8 mouse cellular contexts compared by ENCODE assay signal in the genomic region with DNA sequence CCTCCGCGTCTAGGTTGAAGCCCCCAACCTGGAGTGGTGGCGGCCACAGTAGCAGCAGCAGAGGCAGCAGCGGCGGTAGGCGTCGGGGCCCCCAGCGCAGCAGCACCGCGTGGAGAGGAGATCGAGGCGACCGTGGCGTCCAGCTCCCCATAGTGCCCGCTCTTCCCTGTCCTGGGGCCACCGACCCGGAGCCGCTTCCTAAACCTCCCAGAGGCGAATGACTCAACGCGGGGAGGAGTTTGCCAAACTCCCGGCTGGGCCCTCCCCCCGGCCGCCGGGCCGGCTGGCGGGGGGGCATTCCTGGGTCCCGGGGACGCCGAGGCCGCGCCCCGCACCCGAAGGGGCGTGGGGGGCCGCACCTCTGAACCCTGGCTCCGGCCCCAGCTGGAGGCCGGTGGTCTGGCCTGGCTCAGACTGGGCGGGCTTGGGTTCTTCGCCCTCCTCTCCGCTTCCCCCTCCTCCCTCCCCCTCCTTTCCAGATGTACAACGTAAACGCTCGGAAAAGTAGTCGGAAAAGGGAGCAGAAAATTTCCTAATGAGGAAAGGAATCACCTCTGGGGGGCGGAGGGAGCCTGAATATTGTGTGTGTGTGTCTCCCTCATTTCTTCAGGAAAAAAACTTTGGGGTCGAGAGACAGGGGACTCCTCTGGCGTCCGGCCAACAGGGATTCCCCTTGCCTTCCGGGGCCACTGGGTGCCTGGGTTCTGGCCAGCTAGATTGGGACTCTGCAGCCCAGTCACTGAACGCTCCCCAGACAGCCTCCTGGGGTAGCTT. TPM values are rescaled to one million over a fixed set of nuclear protein-coding genes. Genes with fewer than 3 reads are reported as not detected.
DNase-seq lines count a peak whose midpoint lies in the region; ATAC-seq lines count a peak whose summit lies in the region.

A gene (minus strand): TSS at position 388 of the 774 bp plus-strand sequence.

- ATAC-seq in forebrain, embryonic 12.5 days (ENCODE audit: low FRiP score): peak; percentile 73
- ATAC-seq in stomach, embryonic 15.5 days (ENCODE audit: insufficient read depth, low FRiP score, low read depth): peak; percentile 69

- H3K4me1 ChIP-seq in forebrain, embryonic 12.5 days: peaks cover 30% of the 10 kb centered on the region
- H3K4me1 ChIP-seq in limb, embryonic 10.5 days: peaks cover 52% of the 10 kb centered on the region
- peaks cover 44% of the 10 kb centered on the region for H3K4me1 ChIP-seq in midbrain, embryonic 10.5 days
- peaks cover 28% of the 10 kb centered on the region for H3K4me1 ChIP-seq in stomach, embryonic 15.5 days

- peak within 1 kb of the TSS; percentile 63 for H3K4me3 ChIP-seq in forebrain, embryonic 12.5 days (replicated peaks)
- H3K4me3 ChIP-seq in limb, embryonic 10.5 days: peak within 1 kb of the TSS; percentile 97
- H3K4me3 ChIP-seq in midbrain, embryonic 10.5 days: peak within 1 kb of the TSS; percentile 68
- peak within 1 kb of the TSS; percentile 89 for H3K4me3 ChIP-seq in stomach, embryonic 15.5 days (replicated peaks)

- H3K27me3 ChIP-seq in forebrain, embryonic 12.5 days: peaks cover 17% of the 10 kb centered on the region; the same call in 1 of the 2 replicates
- H3K27me3 ChIP-seq in limb, embryonic 10.5 days (ENCODE audit: low read depth, poor library complexity, severe bottlenecking): no peaks in the 10 kb centered on the region
- no peaks in the 10 kb centered on the region for H3K27me3 ChIP-seq in midbrain, embryonic 10.5 days (ENCODE audit: low read depth, poor library complexity, severe bottlenecking)
- H3K27me3 ChIP-seq in stomach, embryonic 15.5 days (replicated peaks): no peaks in the 10 kb centered on the region

- no peaks in the 10 kb centered on the region for H3K36me3 ChIP-seq in forebrain, embryonic 12.5 days (replicated peaks)
- H3K36me3 ChIP-seq in limb, embryonic 10.5 days: peaks cover 3% of the 10 kb centered on the region
- H3K36me3 ChIP-seq in midbrain, embryonic 10.5 days: no peaks in the 10 kb centered on the region
- no peaks in the 10 kb centered on the region for H3K36me3 ChIP-seq in stomach, embryonic 15.5 days

- peak within 1 kb of the TSS; percentile 96 for H3K4me2 ChIP-seq in forebrain, embryonic 12.5 days
- H3K4me2 ChIP-seq in stomach, embryonic 15.5 days: peak within 1 kb of the TSS; percentile 89

- no peaks in the 10 kb centered on the region for H3K9me3 ChIP-seq in forebrain, embryonic 12.5 days
- no peaks in the 10 kb centered on the region for H3K9me3 ChIP-seq in limb, embryonic 10.5 days (replicated peaks)
- no peaks in the 10 kb centered on the region for H3K9me3 ChIP-seq in midbrain, embryonic 10.5 days (replicated peaks)
- no peaks in the 10 kb centered on the region for H3K9me3 ChIP-seq in stomach, embryonic 15.5 days

- under 1% methylated on average over 50 of the region's 51 CpGs for WGBS in forebrain, embryonic 12.5 days
- under 1% methylated on average over 51 of the region's 51 CpGs for WGBS in limb, embryonic 10.5 days
- under 1% methylated on average over 51 of the region's 51 CpGs for WGBS in midbrain, embryonic 10.5 days
- 1% methylated on average over 50 of the region's 51 CpGs for WGBS in stomach, embryonic 15.5 days

- intact Hi-C loops in heart, postnatal 25 days (cut with DNase I): no loop called here
- intact Hi-C loops in left cerebral cortex, postnatal 36 days (cut with DNase I): no loop called here

- DNase-seq in 3T3-L1 (ENCODE audit: low read depth, low spot score) (peak; percentile 89), R1 (ENCODE audit: low read depth, low spot score) (peak; percentile 84)
- DNase-seq in heart, postnatal 25 days (ENCODE audit: low spot score): peak; percentile 82
- peak; percentile 69 for DNase-seq in limb, embryonic 10.5 days (ENCODE audit: low spot score)
- peak; percentile 72 for DNase-seq in midbrain, embryonic 10.5 days (ENCODE audit: low spot score)
- no peak for DNase-seq in left cerebral cortex, postnatal 36 days (ENCODE audit: low spot score in 2 of 2)

- H3K9ac ChIP-seq in forebrain, embryonic 12.5 days: peak within 1 kb of the TSS; percentile 74
- peak within 1 kb of the TSS; percentile 88 for H3K9ac ChIP-seq in stomach, embryonic 15.5 days

- H3K27ac ChIP-seq in forebrain, embryonic 12.5 days: peak within 1 kb of the TSS; percentile 57
- peak within 1 kb of the TSS; percentile 98 for H3K27ac ChIP-seq in limb, embryonic 10.5 days
- H3K27ac ChIP-seq in midbrain, embryonic 10.5 days (replicated peaks): peak within 1 kb of the TSS; percentile 88
- H3K27ac ChIP-seq in stomach, embryonic 15.5 days: peak within 1 kb of the TSS; percentile 93

RNA-seq across cellular contexts. Expression of the gene that starts here (rescaled TPM):
- polyA plus RNA-seq in forebrain, embryonic 12.5 days (2016; fragmentation: Nextera tagmentation; extraction: Ambion mirVana): 16.8 and 17.3 TPM in 2 replicates
- 10 to 100 TPM; 48.1 to 48.2 TPM for total RNA-seq in heart, postnatal 25 days (2021)
- 33.5 and 36.6 TPM in 2 replicates for polyA plus RNA-seq in limb, embryonic 10.5 days (2016; fragmentation: Nextera tagmentation; extraction: Ambion mirVana)
- 26.1 and 26.4 TPM in 2 replicates for polyA plus RNA-seq in midbrain, embryonic 10.5 days (2016; fragmentation: Nextera tagmentation; extraction: Ambion mirVana)
- 48.3 and 53.4 TPM in 2 replicates for polyA plus RNA-seq in stomach, embryonic 15.5 days (2015; fragmentation: Nextera tagmentation; extraction: Ambion mirVana)
- 1 to 10 TPM; 2.8 to 4.3 TPM for total RNA-seq in left cerebral cortex, postnatal 36 days (2021)

Comparison
In these comparisons a context has a peak if more than half of its experiments do, and no peak if none do; other contexts are left out.
1. RNA of the gene that starts here (total RNA-seq): 48.1 to 48.2 TPM in heart, postnatal 25 days; 2.8 to 4.3 TPM in left cerebral cortex, postnatal 36 days; every median in the first group is over 4 times any median in the second.
2. DNase-seq: peak in 3T3-L1 (single experiment), R1 (single experiment), heart, postnatal 25 days (single experiment), limb, embryonic 10.5 days (single experiment) and midbrain, embryonic 10.5 days (single experiment); none in left cerebral cortex, postnatal 36 days (0 of 2).
3. Peak in every context shown above with its lines, with median percentiles within 50 percentile points of each other: H3K27ac ChIP-seq and H3K4me3 ChIP-seq.